Mouse (Mus musculus) ES-Bruce4 (cell line): ENCODE results near the gene Fgd2. TPM values are rescaled to one million over a fixed set of nuclear protein-coding genes. Genes with fewer than 3 reads are reported as not detected.
A peak's percentile ranks its signal among the peaks of the same experiment; 100 is the strongest.

ENCODE experiments used
- H3K27ac ChIP-seq: 2 replicates; pipeline ENCODE4 v1.5.1; 2012; ENCODE audit warnings: low read length, inconsistent platforms; ENCODE audit not compliant: insufficient read depth
- H3K27me3 ChIP-seq: 2 replicates; pipeline ENCODE4 v1.6.1; 2012; ENCODE audit warnings: mild to moderate bottlenecking, low read length, inconsistent platforms; ENCODE audit not compliant: control insufficient read depth, poor library complexity, insufficient read depth, severe bottlenecking
- H3K36me3 ChIP-seq: 2 replicates; pipeline ENCODE4 v1.6.1; 2012; ENCODE audit warnings: inconsistent platforms, mild to moderate bottlenecking, low read length, moderate library complexity; ENCODE audit not compliant: control insufficient read depth, poor library complexity, insufficient read depth, severe bottlenecking
- H3K4me1 ChIP-seq: one replicate; pipeline ENCODE4 v1.8.1; 2011; ENCODE audit warnings: low read length; ENCODE audit not compliant: control insufficient read depth, insufficient read depth
- H3K4me3 ChIP-seq: 2 replicates; pipeline ENCODE4 v1.5.1; 2011; ENCODE audit warnings: low read depth, mild to moderate bottlenecking, low read length
- H3K9ac ChIP-seq: 2 replicates; pipeline ENCODE4 v1.6.1; 2012; ENCODE audit warnings: low read depth, mild to moderate bottlenecking, inconsistent platforms; ENCODE audit not compliant: poor library complexity, severe bottlenecking
- H3K9me3 ChIP-seq: replicated peaks from 2 replicates; pipeline ENCODE4 v1.6.1; 2012; ENCODE audit warnings: mild to moderate bottlenecking, low read length, inconsistent platforms; ENCODE audit not compliant: control insufficient read depth, poor library complexity, insufficient read depth, severe bottlenecking
- CTCF ChIP-seq: IDR thresholded peaks from one replicate; pipeline ENCODE4 v1.8.1; 2011; ENCODE audit warnings: low read depth, low read length
- EP300 ChIP-seq: IDR thresholded peaks from 2 replicates; pipeline ENCODE4 v1.6.1; 2011; ENCODE audit warnings: low read depth, low read length; ENCODE audit not compliant: insufficient read depth
- POLR2A ChIP-seq: IDR thresholded peaks from one replicate; pipeline ENCODE4 v1.8.1; 2011; ENCODE audit warnings: low read length; ENCODE audit not compliant: insufficient read depth
- polyA plus RNA-seq: library from polyadenylated mRNA; stranded (reverse); fragments of >200 nt; gene quantifications from 2 replicates; pipeline ENCODE4 v1.2.4, GENCODE M21; 2011; ENCODE audit warnings: low read depth; ENCODE audit not compliant: missing spikeins, insufficient read depth, insufficient read length

Gene Fgd2
- polyA plus RNA-seq, 1 experiment, result 5.1 TPM

GRCm38 (mm10) chr17:29403179-29403578, 42.5 kb downstream of the Fgd2 start:
- H3K4me3 ChIP-seq, result no peak overlapping the region
- H3K27ac ChIP-seq, result no peak overlapping the region
- peaks cover 15% of the 10 kb centered on the region for H3K4me1 ChIP-seq
- no peaks in the 10 kb centered on the region for H3K36me3 ChIP-seq
- TF ChIP-seq EP300 (no peak), CTCF (no peak), POLR2A (no peak)
- no peaks in the 10 kb centered on the region for H3K27me3 ChIP-seq
- no peaks in the 10 kb centered on the region for H3K9me3 ChIP-seq
- H3K9ac ChIP-seq, result no peak overlapping the region

- H3K9ac ChIP-seq, result no peak overlapping the region
These were observed 44.8 kb downstream of the Fgd2 start for GRCm38 (mm10) chr17:29405501-29405900.

GRCm38 (mm10) chr17:29406077-29406476, 45.4 kb downstream of the Fgd2 start:
- no peak overlapping the region for H3K27ac ChIP-seq

More at GRCm38 (mm10) chr17:29405501-29405900, 44.8 kb downstream of the Fgd2 start:
- no peaks in the 10 kb centered on the region for H3K36me3 ChIP-seq
- H3K4me3 ChIP-seq, result no peak overlapping the region
- peaks cover 10% of the 10 kb centered on the region for H3K4me1 ChIP-seq
- H3K27me3 ChIP-seq, result no peaks in the 10 kb centered on the region
- TF ChIP-seq CTCF (no peak), POLR2A (no peak), EP300 (peak; percentile 92)
- H3K27ac ChIP-seq, result no peak overlapping the region
- H3K9me3 ChIP-seq, result no peaks in the 10 kb centered on the region

GRCm38 (mm10) chr17:29407405-29407804, 46.7 kb downstream of the Fgd2 start:
- Histone ChIP-seq H3K4me1 (peaks cover 7% of the 10 kb centered on the region), H3K4me3 (no peak overlapping the region), H3K27me3 (no peaks in the 10 kb centered on the region), H3K9me3 (no peaks in the 10 kb centered on the region), H3K9ac (no peak overlapping the region), H3K27ac (no peak overlapping the region), H3K36me3 (no peaks in the 10 kb centered on the region)
- TF ChIP-seq POLR2A (no peak), EP300 (no peak), CTCF (no peak)

More at GRCm38 (mm10) chr17:29406077-29406476, 45.4 kb downstream of the Fgd2 start:
- TF ChIP-seq CTCF (no peak), EP300 (no peak), POLR2A (no peak)
- no peaks in the 10 kb centered on the region for H3K27me3 ChIP-seq
- H3K4me3 ChIP-seq, result no peak overlapping the region
- no peaks in the 10 kb centered on the region for H3K9me3 ChIP-seq
- no peak overlapping the region for H3K9ac ChIP-seq
- H3K4me1 ChIP-seq, result peaks cover 10% of the 10 kb centered on the region
- no peaks in the 10 kb centered on the region for H3K36me3 ChIP-seq

GRCm38 (mm10) chr17:29408364-29408763, 47.6 kb downstream of the Fgd2 start:
- Histone ChIP-seq H3K36me3 (no peaks in the 10 kb centered on the region), H3K4me3 (no peak overlapping the region), H3K9ac (no peak overlapping the region), H3K9me3 (no peaks in the 10 kb centered on the region), H3K4me1 (peaks cover 7% of the 10 kb centered on the region), H3K27ac (no peak overlapping the region), H3K27me3 (no peaks in the 10 kb centered on the region)
- TF ChIP-seq EP300, result no peak
- TF ChIP-seq POLR2A, result no peak
- no peak for TF ChIP-seq CTCF

- H3K36me3 ChIP-seq, result no peaks in the 10 kb centered on the region
- H3K27ac ChIP-seq, result no peak overlapping the region
- no peaks in the 10 kb centered on the region for H3K9me3 ChIP-seq
- H3K9ac ChIP-seq, result no peak overlapping the region
- no peak for TF ChIP-seq CTCF
- TF ChIP-seq EP300, result no peak
- no peak for TF ChIP-seq POLR2A
- no peak overlapping the region for H3K4me3 ChIP-seq
- H3K27me3 ChIP-seq, result no peaks in the 10 kb centered on the region
- peaks cover 7% of the 10 kb centered on the region for H3K4me1 ChIP-seq
These were observed 49.2 kb downstream of the Fgd2 start for GRCm38 (mm10) chr17:29409800-29410343.
